ENCODE assay signal across 49 mouse cellular contexts in the genomic region with DNA sequence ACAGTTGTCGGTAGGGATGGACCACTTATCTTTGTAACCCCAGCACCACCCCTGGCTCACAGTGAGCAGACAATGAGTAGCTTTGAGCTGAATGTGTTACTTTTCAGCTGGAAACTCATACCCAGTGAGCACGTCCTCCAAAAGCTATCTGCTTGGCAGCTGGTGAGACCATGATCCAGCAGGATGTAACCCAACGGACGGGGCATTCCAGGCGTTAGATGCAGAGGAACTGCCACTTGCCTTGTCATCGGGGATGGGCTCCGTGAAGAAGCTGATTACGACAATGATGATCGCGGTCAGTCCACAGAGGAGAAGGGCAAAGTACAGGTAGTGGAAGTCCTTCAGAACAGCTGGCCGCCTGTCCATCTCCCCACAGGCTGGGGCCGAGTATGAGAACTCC. TPM values are rescaled to one million over a fixed set of nuclear protein-coding genes. Genes with fewer than 3 reads are reported as not detected.
"Had no signal": no experiment of that assay in that cellular context is flagged by ENCODE, and none has a peak within 500 bp of the region (broad histone marks: within the 10 kb centered on the region; RNA-seq: fewer than 3 reads in every experiment).

No protein-coding gene starts in this region.

- H3K27ac ChIP-seq: heart, adult 2 months; heart, embryonic 10.5 days; heart, embryonic 13.5 days; heart, embryonic 15.5 days; hindbrain, embryonic 10.5 days; hindbrain, embryonic 12.5 days; hindbrain, embryonic 13.5 days; hindbrain, embryonic 14.5 days; hindbrain, embryonic 15.5 days; hindbrain, postnatal 0 days; intestine, embryonic 15.5 days; kidney, embryonic 15.5 days; kidney, postnatal 0 days; layer of hippocampus, adult 2 months had no signal

- H3K27me3 ChIP-seq: heart, embryonic 12.5 days; heart, embryonic 13.5 days; heart, embryonic 15.5 days; hindbrain, embryonic 12.5 days; hindbrain, embryonic 13.5 days; hindbrain, embryonic 15.5 days; intestine, embryonic 15.5 days had no signal

- H3K4me1 ChIP-seq: heart, embryonic 10.5 days; heart, embryonic 15.5 days; hindbrain, embryonic 10.5 days; hindbrain, embryonic 12.5 days; hindbrain, embryonic 13.5 days; hindbrain, embryonic 15.5 days; intestine, embryonic 15.5 days had no signal

- ATAC-seq: hindbrain, embryonic 16.5 days; hindbrain, postnatal 0 days; inflammation-experienced regulatory T-cells, adult 6 months; intestine, embryonic 15.5 days; intestine, embryonic 16.5 days; intestine, postnatal 0 days had no signal

- DNase-seq: heart, adult 2 months; heart, postnatal 14 days; heart, postnatal 36 days; heart, postnatal 4 days; kidney, adult 11 months; kidney, adult 18-20 months; kidney, adult 2 months; kidney, adult 9 months; kidney, postnatal 10 days; kidney, postnatal 14 days; kidney, postnatal 25 days; kidney, postnatal 36 days; kidney, postnatal 4 days; layer of hippocampus, adult 9-11 months; layer of hippocampus, postnatal 36 days had no signal

- H3K36me3 ChIP-seq: heart, embryonic 10.5 days; heart, embryonic 12.5 days; heart, embryonic 13.5 days; heart, embryonic 15.5 days; hindbrain, embryonic 10.5 days; hindbrain, embryonic 12.5 days; hindbrain, embryonic 13.5 days; hindbrain, embryonic 15.5 days; intestine, embryonic 15.5 days; kidney, embryonic 15.5 days had no signal

- H3K4me2 ChIP-seq: heart, embryonic 11.5 days; heart, embryonic 12.5 days; heart, embryonic 13.5 days; heart, embryonic 15.5 days; hindbrain, embryonic 12.5 days; hindbrain, embryonic 13.5 days; hindbrain, embryonic 14.5 days; hindbrain, embryonic 15.5 days; intestine, embryonic 15.5 days; kidney, embryonic 15.5 days had no signal

- H3K9me3 ChIP-seq: heart, embryonic 10.5 days; heart, embryonic 12.5 days; heart, embryonic 13.5 days; heart, embryonic 15.5 days; hindbrain, embryonic 10.5 days; hindbrain, embryonic 12.5 days; hindbrain, embryonic 13.5 days; hindbrain, embryonic 15.5 days; intestine, embryonic 15.5 days; kidney, embryonic 15.5 days had no signal

- H3K4me3 ChIP-seq: heart, adult 2 months; heart, embryonic 10.5 days; heart, embryonic 12.5 days; heart, embryonic 13.5 days; heart, embryonic 15.5 days; hindbrain, embryonic 10.5 days; hindbrain, embryonic 12.5 days; hindbrain, embryonic 13.5 days; hindbrain, embryonic 15.5 days; intestine, embryonic 15.5 days; kidney, embryonic 15.5 days; layer of hippocampus, adult 2 months had no signal

- H3K9ac ChIP-seq: heart, embryonic 12.5 days; heart, embryonic 13.5 days; heart, embryonic 15.5 days; hindbrain, embryonic 12.5 days; hindbrain, embryonic 13.5 days; hindbrain, embryonic 14.5 days; hindbrain, embryonic 15.5 days; intestine, embryonic 15.5 days; kidney, embryonic 15.5 days had no signal

RNA-seq across cellular contexts. Expression of a gene that starts 19.2 kb away (rescaled TPM):
- total RNA-seq: heart, adult 2 months; heart, adult 8-10 months; heart, postnatal 25 days; heart, postnatal 36 days; heart, postnatal 4 days; hematopoietic stem cell, adult 5-6 weeks; hindbrain, postnatal 0 days; layer of hippocampus, adult 18-20 months; layer of hippocampus, adult 2 months; layer of hippocampus, adult 8-10 months; layer of hippocampus, postnatal 10 days; layer of hippocampus, postnatal 14 days; layer of hippocampus, postnatal 25 days; layer of hippocampus, postnatal 36 days had no signal
- polyA plus RNA-seq: heart, embryonic 11.5 days; heart, postnatal 0 days; hindbrain, embryonic 10.5 days; hindbrain, embryonic 11.5 days; hindbrain, embryonic 12.5 days; hindbrain, embryonic 13.5 days; hindbrain, embryonic 14.5 days; hindbrain, embryonic 16.5 days; hindbrain, postnatal 0 days; inflammation-experienced regulatory T-cells, adult 6 months had no signal

RNA-seq across cellular contexts. Expression of a gene that starts 35.6 kb away (rescaled TPM):
- total RNA-seq: heart, adult 2 months; heart, adult 8-10 months; heart, postnatal 14 days; heart, postnatal 25 days; heart, postnatal 36 days; heart, postnatal 4 days; hematopoietic stem cell, adult 5-6 weeks; hindbrain, postnatal 0 days; layer of hippocampus, adult 18-20 months; layer of hippocampus, adult 2 months; layer of hippocampus, postnatal 14 days; layer of hippocampus, postnatal 25 days; layer of hippocampus, postnatal 36 days had no signal
- polyA plus RNA-seq: heart, adult 2 months; heart, embryonic 10.5 days; heart, embryonic 11.5 days; heart, embryonic 12.5 days; heart, embryonic 13.5 days; heart, embryonic 14.5 days; heart, embryonic 15.5 days; heart, postnatal 0 days; hindbrain, embryonic 10.5 days; hindbrain, embryonic 11.5 days; hindbrain, embryonic 12.5 days; hindbrain, embryonic 13.5 days; hindbrain, embryonic 14.5 days; hindbrain, embryonic 15.5 days; hindbrain, embryonic 16.5 days; hindbrain, postnatal 0 days; inflammation-experienced regulatory T-cells, adult 6 months; intestine, embryonic 14.5 days; intestine, embryonic 15.5 days; intestine, embryonic 16.5 days; intestine, postnatal 0 days; kidney, adult 2 months; kidney, embryonic 14.5 days; kidney, embryonic 15.5 days; kidney, embryonic 16.5 days; kidney, postnatal 0 days; large intestine, adult 2 months had no signal
